Mouse (Mus musculus): ENCODE results near the gene Kcnq1.
A peak's percentile ranks its signal among the peaks of the same experiment; 100 is the strongest.

Gene Kcnq1

GRCm38 (mm10) chr7:143275030-143275429 is 168.9 kb downstream of the Kcnq1 start:
- DNase-seq (ENCODE audit: low read depth): no peak

- no peak for DNase-seq (ENCODE audit: low read depth)
Measured at GRCm38 (mm10) chr7:143283625-143284024, 177.5 kb downstream of the Kcnq1 start.

- DNase-seq (ENCODE audit: low read depth): no peak
Measured at GRCm38 (mm10) chr7:143284866-143285265, 178.7 kb downstream of the Kcnq1 start.

- no peak for DNase-seq (ENCODE audit: low read depth)
Measured at GRCm38 (mm10) chr7:143285440-143285839, 179.3 kb downstream of the Kcnq1 start.

GRCm38 (mm10) chr7:143286532-143287290 is 180.5 kb downstream of the Kcnq1 start:
- no peak for DNase-seq (ENCODE audit: low read depth)

- no peak for DNase-seq (ENCODE audit: low read depth)
Measured at GRCm38 (mm10) chr7:143288135-143288534, 182.0 kb downstream of the Kcnq1 start.

DNA sequence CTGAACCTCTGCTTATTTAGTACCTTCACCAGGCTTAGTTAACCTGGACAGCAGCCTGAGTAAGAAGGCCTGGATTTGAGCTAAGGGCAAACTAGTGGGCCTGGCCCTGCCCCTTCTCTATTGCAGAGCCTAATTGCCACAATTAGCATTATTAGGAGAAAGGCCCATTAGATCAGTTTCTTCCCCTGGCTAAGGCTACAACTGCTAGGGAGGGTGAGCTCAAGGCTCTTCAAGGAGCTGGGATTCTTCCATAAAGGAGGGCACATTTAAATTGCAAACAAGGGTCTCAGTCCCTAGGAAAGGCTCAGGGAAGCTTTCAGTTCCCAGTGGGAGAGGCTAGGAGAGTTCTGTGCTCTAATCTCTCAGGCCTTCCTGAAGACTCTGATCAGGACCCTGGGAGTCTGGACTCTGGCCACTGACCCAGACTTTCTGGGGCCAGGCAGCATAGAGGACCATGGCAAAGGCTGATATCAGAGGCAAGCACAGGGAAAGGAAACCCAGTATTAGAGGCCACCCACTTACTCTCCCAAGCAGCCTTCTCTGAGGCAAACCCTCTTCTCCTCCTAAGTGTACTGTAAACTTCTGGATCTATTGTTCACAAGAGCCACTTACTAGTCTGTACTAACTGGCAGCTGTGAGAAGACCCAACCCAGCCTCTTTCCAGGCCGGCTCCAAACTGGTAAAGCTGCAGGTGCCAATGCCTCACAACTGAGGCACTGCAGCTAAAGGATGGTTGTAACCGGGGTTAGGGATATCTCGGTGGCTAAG is 183.1 kb downstream of the Kcnq1 start:
- DNase-seq (ENCODE audit: low read depth): no peak

DNA sequence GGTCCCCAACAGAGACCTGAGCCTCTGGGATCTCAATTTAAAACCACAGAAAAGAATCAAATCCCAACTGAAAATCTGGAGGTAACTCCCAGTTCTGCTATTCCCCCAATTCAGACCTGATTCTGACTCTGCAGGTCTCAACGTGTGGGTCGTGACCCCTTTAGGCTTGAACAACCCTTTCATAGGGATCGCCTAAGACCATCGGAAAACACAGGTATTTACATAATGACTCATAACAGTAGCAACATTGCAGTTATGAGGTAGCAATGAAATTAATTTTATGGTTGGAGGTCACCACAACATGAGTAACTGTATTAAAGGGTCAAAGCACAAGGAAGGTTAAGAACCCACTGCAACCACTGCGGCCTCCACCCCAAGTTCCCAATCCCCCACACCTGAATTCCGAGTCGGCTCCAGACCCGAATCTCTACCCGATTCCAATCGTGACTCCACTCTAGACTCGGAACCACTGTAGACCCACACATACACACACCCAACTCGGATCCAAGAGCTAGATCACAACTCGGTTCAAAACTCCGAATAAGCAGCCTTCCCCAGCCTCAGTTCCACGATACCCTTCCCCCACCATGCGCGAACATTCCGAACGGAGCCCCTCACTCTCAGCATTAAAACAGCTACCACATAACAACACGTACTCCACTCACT is 188.7 kb downstream of the Kcnq1 start:
- peak; percentile 29 for DNase-seq (ENCODE audit: low read depth)

DNA sequence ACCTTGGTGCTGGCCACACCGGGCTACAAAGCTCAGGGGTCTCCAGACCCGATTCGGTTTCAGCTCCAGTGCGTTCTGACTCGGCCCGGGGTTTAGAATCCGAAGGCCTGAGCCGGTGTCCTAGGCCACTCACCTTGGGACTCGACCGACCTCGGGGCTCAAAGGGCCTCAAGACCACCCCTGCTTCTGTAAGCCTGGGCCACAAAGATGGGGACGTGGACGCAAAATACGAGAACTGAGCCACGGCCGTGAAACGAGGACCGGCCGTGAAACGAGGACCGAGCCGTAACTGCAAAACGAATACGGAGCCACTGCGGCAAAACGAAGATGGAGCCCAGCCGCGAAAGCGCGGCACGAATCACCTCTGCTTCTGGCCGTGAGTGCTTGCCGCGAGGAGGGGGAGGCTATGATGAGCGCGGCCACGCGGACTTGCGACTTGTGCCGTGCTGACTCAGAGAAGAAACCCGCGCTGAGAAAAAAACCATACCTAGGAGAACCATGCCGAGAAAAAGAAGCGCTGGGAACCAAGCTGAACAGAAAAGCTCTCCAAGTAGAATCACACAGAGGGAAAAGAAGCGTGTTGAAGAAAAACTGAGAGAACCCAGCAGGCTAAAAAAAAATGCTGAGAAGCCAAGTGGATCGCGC is 189.3 kb downstream of the Kcnq1 start:
- peak; percentile 58 for DNase-seq (ENCODE audit: low read depth)

- DNase-seq (ENCODE audit: low read depth): no peak
Measured at GRCm38 (mm10) chr7:143296001-143296379, 189.8 kb downstream of the Kcnq1 start.

DNA sequence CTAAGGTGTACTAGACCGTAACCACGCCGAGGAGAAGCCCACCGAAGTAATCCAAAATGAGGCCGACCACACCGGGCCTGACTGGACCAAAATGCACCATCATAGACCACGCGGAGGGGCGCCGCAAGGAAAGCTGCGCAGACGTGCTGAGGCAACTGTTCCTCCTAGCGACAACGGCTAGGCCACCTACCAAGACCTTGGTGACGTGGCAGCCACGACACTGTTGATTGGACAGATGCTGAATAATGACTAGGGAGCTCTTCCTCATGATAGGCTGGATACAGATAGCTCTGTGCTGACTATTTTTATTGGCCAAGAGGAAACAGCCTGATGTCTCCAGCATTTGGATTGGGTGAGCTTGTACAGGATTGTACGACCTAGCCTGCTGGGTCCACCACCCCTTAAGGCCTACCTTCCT is 190.2 kb downstream of the Kcnq1 start:
- DNase-seq (ENCODE audit: low read depth): peak; percentile 98

GRCm38 (mm10) chr7:143300037-143300436 is 193.9 kb downstream of the Kcnq1 start:
- DNase-seq (ENCODE audit: low read depth): no peak

- DNase-seq (ENCODE audit: low read depth): no peak
Measured at GRCm38 (mm10) chr7:143300681-143301080, 194.5 kb downstream of the Kcnq1 start.

- DNase-seq (ENCODE audit: low read depth): no peak
Measured at GRCm38 (mm10) chr7:143302156-143302555, 196.0 kb downstream of the Kcnq1 start.

DNA sequence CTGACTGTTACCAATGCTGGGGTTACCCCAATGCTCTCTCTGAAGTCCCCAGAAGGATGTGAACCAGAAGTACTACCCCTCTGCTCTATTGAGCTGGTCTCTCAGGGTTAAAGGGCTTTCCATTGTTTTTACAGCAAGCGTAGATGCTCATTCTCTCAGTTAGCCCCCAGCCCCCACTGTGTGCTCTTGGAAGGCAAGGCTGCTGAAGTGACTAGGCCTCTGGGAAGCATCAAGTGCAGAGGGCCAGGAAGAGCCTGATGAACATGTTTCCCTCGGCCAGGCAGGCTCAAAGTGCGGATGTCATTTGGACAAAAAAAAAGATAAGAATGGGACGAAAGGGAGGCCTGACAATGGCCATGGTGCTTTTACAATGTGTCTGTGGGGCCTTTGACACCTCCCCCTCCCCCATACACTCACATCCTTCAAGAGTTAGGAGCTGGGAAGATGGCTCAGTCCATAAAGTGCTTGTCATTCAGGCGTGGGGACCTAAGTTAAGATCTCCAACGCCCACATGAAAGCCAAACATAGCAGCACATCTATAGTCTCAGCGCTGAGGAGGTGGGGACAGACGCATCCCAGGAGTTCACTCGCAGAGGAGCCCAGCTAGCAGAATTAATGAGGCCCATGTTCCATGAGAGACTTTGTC is 196.6 kb downstream of the Kcnq1 start:
- no peak for DNase-seq (ENCODE audit: low read depth)

DNA sequence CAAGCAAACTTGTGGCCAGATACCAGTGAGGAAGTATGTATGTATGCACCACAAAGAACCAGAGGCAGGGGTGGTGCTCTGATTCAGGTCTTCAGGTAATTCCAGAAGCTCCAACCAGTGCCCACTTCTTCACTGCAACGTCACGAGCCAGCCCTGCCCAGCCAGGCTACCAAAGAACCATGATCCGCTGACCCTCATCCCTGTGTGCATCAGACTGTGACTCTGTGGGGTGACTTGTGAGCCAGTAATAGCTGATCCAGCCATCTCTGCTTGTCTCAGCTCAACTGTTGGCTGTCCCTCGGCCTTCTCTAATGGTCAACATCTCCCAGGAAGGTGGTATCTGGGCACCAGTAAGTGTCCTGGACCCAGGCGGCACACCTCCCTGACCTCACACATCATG is 197.4 kb downstream of the Kcnq1 start:
- no peak for DNase-seq (ENCODE audit: low read depth)

GRCm38 (mm10) chr7:143305808-143306207 is 199.6 kb downstream of the Kcnq1 start:
- DNase-seq (ENCODE audit: low read depth): no peak

GRCm38 (mm10) chr7:143308001-143308400 is 201.8 kb downstream of the Kcnq1 start:
- no peak for DNase-seq (ENCODE audit: low read depth)

GRCm38 (mm10) chr7:143310311-143310710 is 204.1 kb downstream of the Kcnq1 start:
- DNase-seq (ENCODE audit: low read depth): no peak

- no peak for DNase-seq (ENCODE audit: low read depth)
Measured at GRCm38 (mm10) chr7:143310847-143311246, 204.7 kb downstream of the Kcnq1 start.

DNA sequence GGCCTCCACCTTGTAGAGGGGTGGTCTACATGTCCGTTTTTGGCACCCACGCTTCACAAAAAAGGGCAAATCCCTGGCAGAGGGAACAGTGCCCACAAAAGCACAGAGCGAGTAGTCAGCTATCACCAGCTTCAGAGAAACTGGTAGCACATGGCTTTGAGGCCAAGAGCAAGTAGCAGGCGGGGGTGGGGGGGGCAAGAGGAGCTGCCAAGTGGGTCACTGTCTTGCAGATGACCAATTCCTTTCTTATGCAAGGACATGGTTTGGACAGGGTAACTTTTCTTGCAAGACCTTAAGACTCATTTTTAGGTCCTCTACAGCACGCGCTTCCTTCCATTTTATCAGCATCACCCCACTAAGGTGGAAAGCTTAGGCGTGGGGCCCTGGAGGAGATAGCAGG is 205.3 kb downstream of the Kcnq1 start:
- DNase-seq (ENCODE audit: low read depth): no peak
